Mouse (Mus musculus) ES-Bruce4 (cell line): ENCODE results near the gene Pxt1. TPM values are rescaled to one million over a fixed set of nuclear protein-coding genes. Genes with fewer than 3 reads are reported as not detected.

ENCODE experiments used
- H3K27ac ChIP-seq: 2 replicates; pipeline ENCODE4 v1.5.1; 2012; ENCODE audit warnings: low read length, inconsistent platforms; ENCODE audit not compliant: insufficient read depth
- H3K27me3 ChIP-seq: 2 replicates; pipeline ENCODE4 v1.6.1; 2012; ENCODE audit warnings: mild to moderate bottlenecking, low read length, inconsistent platforms; ENCODE audit not compliant: control insufficient read depth, poor library complexity, insufficient read depth, severe bottlenecking
- H3K36me3 ChIP-seq: 2 replicates; pipeline ENCODE4 v1.6.1; 2012; ENCODE audit warnings: inconsistent platforms, mild to moderate bottlenecking, low read length, moderate library complexity; ENCODE audit not compliant: control insufficient read depth, poor library complexity, insufficient read depth, severe bottlenecking
- H3K4me1 ChIP-seq: one replicate; pipeline ENCODE4 v1.8.1; 2011; ENCODE audit warnings: low read length; ENCODE audit not compliant: control insufficient read depth, insufficient read depth
- H3K4me3 ChIP-seq: 2 replicates; pipeline ENCODE4 v1.5.1; 2011; ENCODE audit warnings: low read depth, mild to moderate bottlenecking, low read length
- H3K9ac ChIP-seq: 2 replicates; pipeline ENCODE4 v1.6.1; 2012; ENCODE audit warnings: low read depth, mild to moderate bottlenecking, inconsistent platforms; ENCODE audit not compliant: poor library complexity, severe bottlenecking
- H3K9me3 ChIP-seq: replicated peaks from 2 replicates; pipeline ENCODE4 v1.6.1; 2012; ENCODE audit warnings: mild to moderate bottlenecking, low read length, inconsistent platforms; ENCODE audit not compliant: control insufficient read depth, poor library complexity, insufficient read depth, severe bottlenecking
- CTCF ChIP-seq: IDR thresholded peaks from one replicate; pipeline ENCODE4 v1.8.1; 2011; ENCODE audit warnings: low read depth, low read length
- EP300 ChIP-seq: IDR thresholded peaks from 2 replicates; pipeline ENCODE4 v1.6.1; 2011; ENCODE audit warnings: low read depth, low read length; ENCODE audit not compliant: insufficient read depth
- POLR2A ChIP-seq: IDR thresholded peaks from one replicate; pipeline ENCODE4 v1.8.1; 2011; ENCODE audit warnings: low read length; ENCODE audit not compliant: insufficient read depth
- polyA plus RNA-seq: library from polyadenylated mRNA; stranded (reverse); fragments of >200 nt; gene quantifications from 2 replicates; pipeline ENCODE4 v1.2.4, GENCODE M21; 2011; ENCODE audit warnings: low read depth; ENCODE audit not compliant: missing spikeins, insufficient read depth, insufficient read length

The Pxt1 gene
- polyA plus RNA-seq, 1 experiment, result 2.4 TPM

DNA sequence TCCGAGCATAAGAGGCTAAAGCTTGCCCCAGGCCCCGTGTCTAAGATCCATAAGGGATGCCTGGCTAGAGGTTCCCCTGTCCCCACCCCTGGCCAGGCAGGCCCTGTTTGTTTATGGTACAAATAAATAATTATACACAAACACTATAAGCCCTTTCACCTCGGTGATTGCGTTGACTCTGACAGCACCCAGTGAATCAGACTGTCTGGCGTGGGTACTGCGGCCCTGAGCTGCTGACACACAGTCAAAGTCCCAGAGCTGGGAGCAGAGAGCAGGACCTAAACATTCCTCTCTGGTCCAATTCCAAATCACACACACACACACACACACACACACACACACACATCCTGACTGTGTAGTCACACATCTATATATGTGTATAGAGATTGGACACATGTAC, 29.7 kb downstream of the Pxt1 start:
- Histone ChIP-seq H3K9me3 (no peaks in the 10 kb centered on the region), H3K9ac (no peak overlapping the region), H3K36me3 (no peaks in the 10 kb centered on the region), H3K27ac (no peak overlapping the region), H3K27me3 (no peaks in the 10 kb centered on the region), H3K4me1 (no peaks in the 10 kb centered on the region), H3K4me3 (no peak overlapping the region)
- TF ChIP-seq EP300, result no peak
- TF ChIP-seq CTCF, result no peak
- TF ChIP-seq POLR2A, result no peak

DNA sequence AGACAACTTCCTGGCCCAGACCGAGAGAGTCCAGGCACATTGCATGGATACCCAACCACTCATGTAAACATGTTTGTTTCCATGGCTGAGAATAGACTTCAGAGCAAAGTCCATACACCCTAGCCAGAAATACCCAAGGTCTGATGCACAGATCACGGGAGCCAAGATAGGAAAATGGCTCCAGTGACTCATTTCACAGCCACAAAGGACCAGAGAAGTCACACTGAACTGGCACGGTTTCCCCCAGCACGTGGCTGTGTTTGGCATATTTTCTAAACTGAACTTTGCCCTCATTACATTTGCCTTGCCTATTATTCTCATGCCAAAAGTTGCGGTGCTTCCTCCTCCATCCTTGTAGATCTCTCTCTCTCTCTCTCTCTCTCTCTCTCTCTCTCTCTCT, 30.4 kb downstream of the Pxt1 start:
- Histone ChIP-seq H3K9me3 (no peaks in the 10 kb centered on the region), H3K36me3 (no peaks in the 10 kb centered on the region), H3K9ac (no peak overlapping the region), H3K27me3 (no peaks in the 10 kb centered on the region), H3K27ac (no peak overlapping the region), H3K4me1 (no peaks in the 10 kb centered on the region), H3K4me3 (no peak overlapping the region)
- TF ChIP-seq EP300, result no peak

- Histone ChIP-seq H3K4me3 (peak overlapping the region; percentile 41), H3K27ac (no peak overlapping the region), H3K36me3 (no peaks in the 10 kb centered on the region), H3K27me3 (no peaks in the 10 kb centered on the region), H3K9me3 (no peaks in the 10 kb centered on the region), H3K4me1 (no peaks in the 10 kb centered on the region), H3K9ac (peak overlapping the region; percentile 58)
- TF ChIP-seq CTCF, result peak; percentile 31
- no peak for TF ChIP-seq POLR2A
These were observed 33.5 kb downstream of the Pxt1 start for GRCm38 (mm10) chr17:28910139-28910538.

- Histone ChIP-seq H3K27ac (no peak overlapping the region), H3K4me3 (peak overlapping the region; percentile 41), H3K9me3 (no peaks in the 10 kb centered on the region), H3K36me3 (no peaks in the 10 kb centered on the region), H3K9ac (peak overlapping the region; percentile 58), H3K27me3 (no peaks in the 10 kb centered on the region), H3K4me1 (no peaks in the 10 kb centered on the region)
- TF ChIP-seq EP300, result no peak
- peak; percentile 73 for TF ChIP-seq CTCF
These were observed 34.2 kb downstream of the Pxt1 start for GRCm38 (mm10) chr17:28909252-28909941.

- no peaks in the 10 kb centered on the region for H3K27me3 ChIP-seq
- no peaks in the 10 kb centered on the region for H3K4me1 ChIP-seq
- H3K27ac ChIP-seq, result no peak overlapping the region
- no peak for TF ChIP-seq POLR2A
- TF ChIP-seq EP300, result no peak
- TF ChIP-seq CTCF, result no peak
- no peak overlapping the region for H3K4me3 ChIP-seq
- no peaks in the 10 kb centered on the region for H3K9me3 ChIP-seq
- H3K9ac ChIP-seq, result no peak overlapping the region
- no peaks in the 10 kb centered on the region for H3K36me3 ChIP-seq
These were observed 35.7 kb downstream of the Pxt1 start for GRCm38 (mm10) chr17:28907959-28908358.

DNA sequence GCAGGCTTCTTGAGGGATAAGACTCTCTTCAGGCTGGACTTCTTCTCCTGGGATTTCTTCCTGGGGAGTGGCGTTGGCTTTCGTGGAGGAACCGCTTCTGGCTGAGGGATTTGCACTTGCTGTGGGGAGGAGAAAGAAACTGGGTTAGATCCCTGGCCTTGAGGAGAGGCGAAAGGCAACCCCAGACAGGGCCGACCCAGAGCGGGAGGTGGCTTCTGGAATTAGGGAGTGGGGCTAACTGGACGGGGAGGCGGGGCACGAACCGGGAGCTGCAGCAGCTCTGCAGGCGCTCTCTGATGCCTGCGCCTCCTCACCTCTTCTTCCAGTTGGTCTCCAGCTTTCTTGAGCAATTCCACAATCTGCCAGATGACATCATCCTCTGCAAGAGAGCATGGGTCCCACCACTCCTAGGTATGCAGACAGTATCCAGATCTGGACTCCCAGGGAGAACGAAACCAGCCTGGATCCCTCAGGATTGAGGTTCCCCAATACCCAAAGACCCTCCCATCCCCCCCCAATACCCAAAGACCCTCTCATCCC, 38.2 kb downstream of the Pxt1 start:
- no peaks in the 10 kb centered on the region for H3K9me3 ChIP-seq
- peak overlapping the region; percentile 2; the same call in 1 of the 2 replicates for H3K4me3 ChIP-seq
- no peaks in the 10 kb centered on the region for H3K27me3 ChIP-seq
- TF ChIP-seq POLR2A, result no peak
- TF ChIP-seq EP300, result no peak
- H3K36me3 ChIP-seq, result no peaks in the 10 kb centered on the region
- peak overlapping the region; percentile 44 for H3K9ac ChIP-seq
- H3K4me1 ChIP-seq, result no peaks in the 10 kb centered on the region
- H3K27ac ChIP-seq, result no peak overlapping the region
